Mouse (Mus musculus) left cerebral cortex, postnatal 14 days (tissue): ENCODE measurements around the gene Sry. TPM values are rescaled to one million over a fixed set of nuclear protein-coding genes. Genes with fewer than 3 reads are reported as not detected.

Experiments
- DNase-seq, 2 experiments: peaks; one replicate each; pipeline ENCODE4 v3.0.0; 2021 to 2022; ENCODE audit warnings: low spot score in 2 of 2, mixed read lengths in 1 of 2
- intact Hi-C: fragments of 180-260 bp; cut with DNase I; formaldehyde crosslinking; loops from one replicate; pipeline ENCODE4 v1.15.1; 2025
- long read RNA-seq, 2 experiments: library from polyadenylated mRNA; stranded (forward); transcript quantifications; one replicate each; pipeline ENCODE4 v2.0.0; 2021
- total RNA-seq, 2 experiments: library from RNA; stranded (reverse); gene quantifications; 2 replicates each; pipeline ENCODE4 v1.2.3; 2021

Sry gene
- not detected for total RNA-seq
- long read RNA-seq, experiment 1: 0 reads
- long read RNA-seq, experiment 2: 0 reads

DNA sequence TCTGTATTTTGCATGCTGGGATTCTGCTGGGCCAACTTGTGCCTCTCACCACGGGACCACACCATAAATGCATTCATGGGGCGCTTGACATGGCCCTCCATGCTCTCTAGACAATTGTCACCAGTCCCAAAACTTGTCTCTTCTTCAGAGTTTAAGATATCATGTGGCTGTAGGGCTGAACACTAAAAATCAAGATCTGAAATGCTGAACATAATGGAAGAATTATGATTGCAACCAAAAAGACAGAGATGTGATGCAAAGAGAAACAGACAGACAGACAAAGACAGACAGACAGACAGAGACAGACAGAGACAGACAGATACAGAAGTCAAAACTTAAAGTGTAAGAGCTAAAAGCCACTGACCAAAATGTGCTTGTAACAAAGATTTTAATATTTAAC is at the start of gene Sry:
TSS of gene Sry (minus strand) at position 101 of the 400 bp plus-strand sequence.
- DNase-seq: no peak
- intact Hi-C loops: no loop called here

Other genes starting within 250 kb of the Sry start
- gene H2al2c, start 64.6 kb downstream of the Sry start, total RNA-seq: not detected
- gene H2al2b, start 57.0 kb upstream of the Sry start, total RNA-seq: not detected
- not detected for gene Gm4064, start 132.5 kb upstream of the Sry start, total RNA-seq
- not detected for gene Rbmy, start 167.0 kb upstream of the Sry start, total RNA-seq
- not detected for gene Gm10256, start 167.0 kb upstream of the Sry start, total RNA-seq
- gene Gm10352, start 237.3 kb upstream of the Sry start, total RNA-seq: not detected